Mouse (Mus musculus): ENCODE results near the gene Gngt1. TPM values are rescaled to one million over a fixed set of nuclear protein-coding genes. Genes with fewer than 3 reads are reported as not detected.

Gene Gngt1
- total and polyA plus RNA-seq, 3 experiments, result not detected

DNA sequence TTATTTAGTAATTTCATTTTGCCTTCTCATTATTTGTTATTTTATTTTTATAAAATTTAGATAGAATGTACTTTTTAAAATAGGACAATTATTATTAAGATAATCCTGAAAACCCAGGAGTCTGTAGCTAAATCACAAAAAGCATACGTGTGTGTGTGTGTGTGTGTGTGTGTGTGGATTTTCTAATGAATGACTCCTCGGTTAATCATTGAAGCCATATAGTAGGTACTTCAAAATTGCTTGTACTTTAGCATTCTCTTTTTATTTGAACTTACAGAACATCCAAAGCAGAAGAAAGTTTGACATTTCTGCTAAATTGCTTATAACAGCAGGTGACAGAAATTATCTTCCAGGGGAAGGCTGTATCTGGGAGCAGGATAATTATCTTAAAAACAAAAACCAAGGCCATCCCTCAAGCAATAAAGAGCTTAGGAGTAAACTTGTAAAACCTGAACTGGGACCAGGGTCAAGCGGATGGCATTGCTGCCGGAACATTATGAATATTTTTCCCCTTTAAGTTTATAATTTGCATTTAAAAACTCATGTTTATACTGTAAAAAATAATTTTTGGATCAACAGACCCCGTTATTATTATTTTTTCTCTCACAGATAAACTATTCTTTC is 10.8 kb upstream of the Gngt1 start:
- Histone ChIP-seq H3K27ac (ENCODE audit: control insufficient read depth, low read depth, low read length) (no peak overlapping the region), H3K36me3 (ENCODE audit: control insufficient read depth in 1 of 2, insufficient read depth in 2 of 2, low read length in 2 of 2) (no peaks in the 10 kb centered on the region), H3K4me1 (ENCODE audit: control insufficient read depth in 1 of 2, insufficient read depth in 2 of 2, low read length in 2 of 2) (no peaks in the 10 kb centered on the region), H3K27me3 (ENCODE audit: control insufficient read depth in 1 of 2, insufficient read depth in 2 of 2, low read length in 2 of 2) (peaks cover 0 to 1% of the 10 kb centered on the region in 2 experiments; a peak in 1 of 4 replicates), H3K9me3 (replicated peaks; ENCODE audit: insufficient read depth, low read length) (no peaks in the 10 kb centered on the region), H3K79me2 (ENCODE audit: control insufficient read depth, insufficient read depth, low read length, poor library complexity) (no peaks in the 10 kb centered on the region), H3K9ac (ENCODE audit: control insufficient read depth, low read depth, low read length, poor library complexity, severe bottlenecking) (no peak overlapping the region), H3K4me3 (ENCODE audit: control insufficient read depth in 1 of 2, insufficient read depth in 1 of 2, low read depth in 2 of 2, low read length in 2 of 2) (no peak overlapping the region)
- no peak for DNase-seq (ENCODE audit: low read depth, low spot score)
- TF ChIP-seq POLR2A (IDR thresholded peaks at IDR 0.05; ENCODE audit: control insufficient read depth in 1 of 2, insufficient read depth in 1 of 2, low read depth in 1 of 2, low read length in 2 of 2, poor library complexity in 1 of 2) (no peak), MAFK (IDR thresholded peaks at IDR 0.05; ENCODE audit: borderline replicate concordance, low read depth, low read length) (no peak)

DNA sequence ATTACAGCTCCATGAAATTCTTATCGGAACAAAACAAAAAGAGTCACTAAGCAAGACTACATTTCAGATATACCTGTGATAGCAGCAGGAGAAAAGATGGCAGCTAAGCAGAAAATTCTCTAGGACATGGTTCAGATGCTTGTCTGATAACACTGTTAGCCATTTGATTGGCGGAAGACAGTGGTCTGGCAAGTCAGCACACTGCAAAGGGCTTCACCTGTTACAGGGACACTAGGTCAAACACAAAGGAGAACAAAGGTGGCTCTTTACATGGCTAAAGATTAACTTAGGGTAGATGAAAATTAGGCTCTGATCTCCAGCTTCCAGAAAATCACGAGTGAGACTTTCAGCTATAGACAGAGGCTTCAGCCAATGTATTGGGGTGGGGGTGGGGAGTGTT is 4.8 kb upstream of the Gngt1 start, which contains the start of gene Tfpi2:
Gene Tfpi2 (minus strand): TSS at position 170 of the 400 bp plus-strand sequence.
- Histone ChIP-seq H3K79me2 (ENCODE audit: control insufficient read depth, insufficient read depth, low read length, poor library complexity) (no peaks in the 10 kb centered on the region), H3K9ac (ENCODE audit: control insufficient read depth, low read depth, low read length, poor library complexity, severe bottlenecking) (no peak within 1 kb of the TSS), H3K36me3 (ENCODE audit: control insufficient read depth in 1 of 2, insufficient read depth in 2 of 2, low read length in 2 of 2) (no peaks in the 10 kb centered on the region), H3K27me3 (ENCODE audit: control insufficient read depth in 1 of 2, insufficient read depth in 2 of 2, low read length in 2 of 2) (peaks cover 0 to 1% of the 10 kb centered on the region in 2 experiments; a peak in 1 of 4 replicates), H3K4me1 (ENCODE audit: control insufficient read depth in 1 of 2, insufficient read depth in 2 of 2, low read length in 2 of 2) (no peaks in the 10 kb centered on the region), H3K27ac (ENCODE audit: control insufficient read depth, low read depth, low read length) (no peak within 1 kb of the TSS), H3K4me3 (ENCODE audit: control insufficient read depth in 1 of 2, insufficient read depth in 1 of 2, low read depth in 2 of 2, low read length in 2 of 2) (no peak within 1 kb of the TSS), H3K9me3 (replicated peaks; ENCODE audit: insufficient read depth, low read length) (no peaks in the 10 kb centered on the region)
- no peak for DNase-seq (ENCODE audit: low read depth, low spot score)
- no peak for TF ChIP-seq USF1 (IDR thresholded peaks at IDR 0.05; ENCODE audit: low read depth, low read length)
- TF ChIP-seq GABPA (IDR thresholded peaks at IDR 0.05; ENCODE audit: low read depth, low read length), result no peak
- no peak for TF ChIP-seq USF2 (IDR thresholded peaks at IDR 0.05; ENCODE audit: borderline replicate concordance in 1 of 2, insufficient read depth in 1 of 2, low read depth in 1 of 2, low read length in 2 of 2)
- no peak for TF ChIP-seq TAL1 (IDR thresholded peaks at IDR 0.05; ENCODE audit: low read length)
- TF ChIP-seq GATA1 (IDR thresholded peaks at IDR 0.05; ENCODE audit: low read depth, low read length), result no peak
- TF ChIP-seq JUND (IDR thresholded peaks at IDR 0.05; ENCODE audit: low read depth, low read length), result no peak
- TF ChIP-seq HCFC1 (IDR thresholded peaks at IDR 0.05; ENCODE audit: low read depth, low read length), result no peak

DNA sequence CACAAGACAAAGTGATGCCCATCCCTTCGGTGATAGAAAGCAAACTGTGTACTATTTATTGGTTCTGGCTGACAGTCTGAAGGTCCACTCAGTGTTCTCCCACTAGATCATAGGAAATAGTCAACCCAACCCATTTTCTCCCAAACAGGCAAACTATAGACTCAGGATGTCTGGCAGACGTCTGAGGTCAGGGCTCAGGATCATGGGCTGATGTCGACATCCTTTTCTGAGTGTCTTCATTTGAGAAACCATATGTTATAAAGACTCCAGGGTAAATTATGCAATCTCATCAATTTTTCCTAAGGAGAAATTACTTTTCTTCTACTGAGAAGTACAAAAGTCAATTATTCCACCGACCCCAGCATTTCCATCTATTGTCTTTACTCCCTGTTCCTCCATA is 4.5 kb downstream of the Gngt1 start:
- H3K4me3 ChIP-seq (ENCODE audit: control insufficient read depth in 1 of 2, insufficient read depth in 1 of 2, low read depth in 2 of 2, low read length in 2 of 2), result no peak overlapping the region

More for the DNA sequence above, 4.5 kb downstream of the Gngt1 start:
- Histone ChIP-seq H3K4me1 (ENCODE audit: control insufficient read depth in 1 of 2, insufficient read depth in 2 of 2, low read length in 2 of 2) (no peaks in the 10 kb centered on the region), H3K9me3 (replicated peaks; ENCODE audit: insufficient read depth, low read length) (no peaks in the 10 kb centered on the region), H3K27ac (ENCODE audit: control insufficient read depth, low read depth, low read length) (no peak overlapping the region), H3K36me3 (ENCODE audit: control insufficient read depth in 1 of 2, insufficient read depth in 2 of 2, low read length in 2 of 2) (no peaks in the 10 kb centered on the region), H3K9ac (ENCODE audit: control insufficient read depth, low read depth, low read length, poor library complexity, severe bottlenecking) (no peak overlapping the region), H3K27me3 (ENCODE audit: control insufficient read depth in 1 of 2, insufficient read depth in 2 of 2, low read length in 2 of 2) (peaks cover 0 to 2% of the 10 kb centered on the region in 2 experiments; a peak in 3 of 4 replicates), H3K79me2 (ENCODE audit: control insufficient read depth, insufficient read depth, low read length, poor library complexity) (no peaks in the 10 kb centered on the region)
- no peak for DNase-seq (ENCODE audit: low read depth, low spot score)
- no peak for TF ChIP-seq CHD1 (IDR thresholded peaks at IDR 0.05; ENCODE audit: low read depth, low read length)
- TF ChIP-seq RCOR1 (IDR thresholded peaks at IDR 0.05; ENCODE audit: low read depth, low read length), result no peak
- no peak for TF ChIP-seq UBTF (IDR thresholded peaks at IDR 0.05; ENCODE audit: borderline replicate concordance, insufficient read depth, low read depth, low read length)
- TF ChIP-seq ETS1 (IDR thresholded peaks at IDR 0.05; ENCODE audit: low read depth, low read length), result no peak
- TF ChIP-seq POLR2AphosphoS5 (IDR thresholded peaks at IDR 0.05; ENCODE audit: borderline replicate concordance, low read depth, low read length), result no peak

Data from MEL (cell line).